Mouse (Mus musculus): ENCODE results near the gene Chrm1. TPM values are rescaled to one million over a fixed set of nuclear protein-coding genes. Genes with fewer than 3 reads are reported as not detected.

Chrm1 gene
- polyA plus RNA-seq (2012; rRNA removed; ENCODE audit: low replicate concordance), result 2.3 and 6.0 TPM in 2 replicates

DNA sequence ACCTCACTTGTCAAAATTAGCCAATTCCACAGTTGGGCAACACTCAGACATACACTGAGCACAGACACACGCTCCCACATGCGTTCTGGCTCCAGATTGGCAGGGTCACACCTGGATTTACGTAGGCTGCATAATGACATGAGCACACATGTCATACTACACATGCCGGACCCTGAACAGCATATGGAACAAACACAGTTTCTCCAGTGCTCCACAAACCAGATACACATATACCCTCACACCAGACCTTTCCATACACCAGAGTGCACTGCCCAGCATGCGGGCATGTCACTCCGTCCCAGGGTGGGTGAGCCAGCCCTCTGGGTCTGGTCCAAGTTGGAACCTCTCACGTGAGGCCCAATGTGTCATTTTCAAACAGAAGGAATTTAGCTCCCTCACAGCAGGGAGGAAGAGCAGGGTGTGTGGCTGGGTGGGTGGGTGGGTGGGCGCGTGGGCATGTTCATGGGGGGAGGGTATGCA, at the start of gene Chrm1:
Gene Chrm1, plus strand, starts transcription at position 430 of the 480 bp plus-strand sequence.

DNA sequence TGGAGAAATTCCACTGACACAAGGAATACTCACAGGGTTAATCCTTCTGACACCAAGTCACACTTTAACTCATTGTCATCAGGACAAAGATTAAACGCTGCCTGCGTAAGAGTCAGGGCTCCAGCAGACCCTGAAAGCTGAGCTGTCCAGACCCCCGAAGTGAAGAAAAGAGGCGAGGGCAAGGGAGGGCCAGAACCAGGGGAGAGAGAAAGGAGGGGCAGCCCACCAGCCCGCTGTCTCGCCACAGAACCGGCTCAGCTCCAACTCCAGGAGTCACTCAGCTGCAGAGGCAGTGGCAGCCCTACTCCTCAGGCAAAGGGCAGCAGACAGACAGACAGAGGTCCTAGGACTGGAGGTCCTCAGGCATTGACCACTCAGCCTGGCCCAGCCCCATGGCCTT, 45.7 kb upstream of the Chrm1 start, which contains the start of gene Slc22a6:
Gene Slc22a6, plus strand, starts transcription at position 136 of the 400 bp plus-strand sequence.

DNA sequence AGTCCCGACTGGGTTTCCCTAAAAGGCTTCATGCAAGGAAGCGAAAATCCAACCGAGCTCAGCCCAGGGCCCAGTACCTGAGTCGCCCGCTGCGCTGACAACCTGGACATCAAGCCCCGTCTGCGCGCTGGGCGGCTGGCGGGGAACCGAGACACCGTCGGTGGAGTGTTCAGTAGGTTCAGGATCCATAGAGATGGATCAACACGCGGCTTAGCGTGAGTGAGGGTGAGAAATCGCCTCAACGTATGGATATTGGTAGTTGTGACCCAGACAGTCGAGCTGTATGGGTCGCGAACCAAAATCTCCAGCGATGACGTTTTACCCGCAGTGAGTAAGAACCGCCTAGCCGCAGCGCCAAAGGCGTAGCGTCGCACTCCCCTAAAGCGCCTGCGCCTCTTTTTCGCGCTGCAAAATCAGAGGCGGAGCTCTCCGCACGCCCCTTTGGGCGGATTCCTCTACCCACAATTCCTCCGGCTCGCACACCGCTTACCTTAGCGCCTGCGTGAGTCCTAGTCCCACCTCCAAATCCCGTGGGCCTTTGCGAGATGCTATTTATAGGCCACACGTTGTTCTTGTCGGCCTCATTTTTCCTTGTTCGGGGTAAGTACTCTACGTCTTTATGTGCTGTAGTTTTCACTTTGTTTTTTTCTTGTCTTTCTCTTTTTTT, 59.5 kb downstream of the Chrm1 start, which contains the start of gene Slc3a2:
Gene Slc3a2, minus strand, starts transcription at position 463 of the 667 bp plus-strand sequence.

Other genes starting within 250 kb of the Chrm1 start
- gene Slc22a8, start 72.5 kb upstream of the Chrm1 start, polyA plus RNA-seq (2012; rRNA removed; ENCODE audit: low replicate concordance), result 0.02 and 0.04 TPM in 2 replicates
- gene Slc22a6, start 45.8 kb upstream of the Chrm1 start, polyA plus RNA-seq (2012; rRNA removed; ENCODE audit: low replicate concordance), result not detected in 2 replicates
- gene Slc3a2, start 59.6 kb downstream of the Chrm1 start, polyA plus RNA-seq (2012; rRNA removed; ENCODE audit: low replicate concordance), result 127 and 449 TPM in 2 replicates
- gene Wdr74, start 72.0 kb downstream of the Chrm1 start, polyA plus RNA-seq (2012; rRNA removed; ENCODE audit: low replicate concordance), result 12.4 and 17.1 TPM in 2 replicates
- not detected in 2 replicates for gene 1700092M07Rik, start 76.9 kb downstream of the Chrm1 start, polyA plus RNA-seq (2012; rRNA removed; ENCODE audit: low replicate concordance)
- gene Stx5a, start 77.6 kb downstream of the Chrm1 start, polyA plus RNA-seq (2012; rRNA removed; ENCODE audit: low replicate concordance), result 54.0 and 56.6 TPM in 2 replicates
- gene Nxf1, start 93.3 kb downstream of the Chrm1 start, polyA plus RNA-seq (2012; rRNA removed; ENCODE audit: low replicate concordance), result 22.0 and 28.9 TPM in 2 replicates
- 147 and 196 TPM in 2 replicates for gene Tmem223, start 107.2 kb downstream of the Chrm1 start, polyA plus RNA-seq (2012; rRNA removed; ENCODE audit: low replicate concordance)
- gene Tmem179b, start 110.7 kb downstream of the Chrm1 start, polyA plus RNA-seq (2012; rRNA removed; ENCODE audit: low replicate concordance), result 107 and 114 TPM in 2 replicates
- gene Taf6l, start 122.6 kb downstream of the Chrm1 start, polyA plus RNA-seq (2012; rRNA removed; ENCODE audit: low replicate concordance), result 6.5 and 12.9 TPM in 2 replicates
- gene Polr2g, start 134.8 kb downstream of the Chrm1 start, polyA plus RNA-seq (2012; rRNA removed; ENCODE audit: low replicate concordance), result 12.3 and 13.7 TPM in 2 replicates
- 0.99 and 1.2 TPM in 2 replicates for gene Zbtb3, start 138.8 kb downstream of the Chrm1 start, polyA plus RNA-seq (2012; rRNA removed; ENCODE audit: low replicate concordance)
- 3.4 and 8.2 TPM in 2 replicates for gene Ttc9c, start 155.5 kb downstream of the Chrm1 start, polyA plus RNA-seq (2012; rRNA removed; ENCODE audit: low replicate concordance)
- gene Hnrnpul2, start 156.2 kb downstream of the Chrm1 start, polyA plus RNA-seq (2012; rRNA removed; ENCODE audit: low replicate concordance), result 7.7 and 10.3 TPM in 2 replicates
- 2.3 TPM in 1 of 2 replicates, not detected in the other for gene AC129217.1, start 166.0 kb downstream of the Chrm1 start, polyA plus RNA-seq (2012; rRNA removed; ENCODE audit: low replicate concordance)
- 88.6 and 106 TPM in 2 replicates for gene Bscl2, start 173.7 kb downstream of the Chrm1 start, polyA plus RNA-seq (2012; rRNA removed; ENCODE audit: low replicate concordance)
- 0.63 and 1.1 TPM in 2 replicates for gene Gng3, start 175.4 kb downstream of the Chrm1 start, polyA plus RNA-seq (2012; rRNA removed; ENCODE audit: low replicate concordance)
- 0.41 and 0.53 TPM in 2 replicates for gene Lrrn4cl, start 187.0 kb downstream of the Chrm1 start, polyA plus RNA-seq (2012; rRNA removed; ENCODE audit: low replicate concordance)
- gene Ubxn1, start 207.7 kb downstream of the Chrm1 start, polyA plus RNA-seq (2012; rRNA removed; ENCODE audit: low replicate concordance), result 81.5 and 127 TPM in 2 replicates
- 8.7 and 9.9 TPM in 2 replicates for gene Uqcc3, start 217.1 kb downstream of the Chrm1 start, polyA plus RNA-seq (2012; rRNA removed; ENCODE audit: low replicate concordance)
- 0.25 and 0.41 TPM in 2 replicates for gene Lbhd1, start 219.9 kb downstream of the Chrm1 start, polyA plus RNA-seq (2012; rRNA removed; ENCODE audit: low replicate concordance)
- not detected in 2 replicates for gene Gm49403, start 220.1 kb downstream of the Chrm1 start, polyA plus RNA-seq (2012; rRNA removed; ENCODE audit: low replicate concordance)
- gene 1810009A15Rik, start 225.1 kb downstream of the Chrm1 start, polyA plus RNA-seq (2012; rRNA removed; ENCODE audit: low replicate concordance), result 4.2 and 6.4 TPM in 2 replicates
- not detected in 2 replicates for gene Gm49416, start 225.1 kb downstream of the Chrm1 start, polyA plus RNA-seq (2012; rRNA removed; ENCODE audit: low replicate concordance)
- gene Ints5, start 229.2 kb downstream of the Chrm1 start, polyA plus RNA-seq (2012; rRNA removed; ENCODE audit: low replicate concordance), result 16.7 and 22.1 TPM in 2 replicates
- 55.3 and 67.9 TPM in 2 replicates for gene Ganab, start 234.3 kb downstream of the Chrm1 start, polyA plus RNA-seq (2012; rRNA removed; ENCODE audit: low replicate concordance)